Mouse (Mus musculus): ENCODE data around the gene Timp3. TPM values are rescaled to one million over a fixed set of nuclear protein-coding genes. Genes with fewer than 3 reads are reported as not detected.

The Timp3 gene
- total RNA-seq, 2 experiments from 2014 or later: 54.9 to 59.8 TPM

DNA sequence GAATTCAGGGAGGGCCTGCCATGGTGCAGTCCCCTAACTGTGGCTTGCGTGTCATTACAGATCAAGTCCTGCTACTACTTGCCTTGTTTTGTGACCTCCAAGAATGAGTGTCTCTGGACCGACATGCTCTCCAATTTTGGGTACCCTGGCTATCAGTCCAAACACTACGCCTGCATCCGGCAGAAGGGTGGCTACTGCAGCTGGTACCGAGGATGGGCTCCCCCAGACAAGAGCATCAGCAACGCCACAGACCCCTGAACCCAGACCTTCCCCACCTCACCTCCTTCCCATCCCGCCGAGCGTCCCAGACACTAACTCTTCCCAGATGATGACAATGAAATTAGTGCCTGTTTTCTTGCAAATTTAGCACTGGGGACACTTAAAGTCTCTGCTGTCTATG, 45.5 kb downstream of the Timp3 start:
- no peak for DNase-seq (ENCODE audit: low spot score in 2 of 2)

DNA sequence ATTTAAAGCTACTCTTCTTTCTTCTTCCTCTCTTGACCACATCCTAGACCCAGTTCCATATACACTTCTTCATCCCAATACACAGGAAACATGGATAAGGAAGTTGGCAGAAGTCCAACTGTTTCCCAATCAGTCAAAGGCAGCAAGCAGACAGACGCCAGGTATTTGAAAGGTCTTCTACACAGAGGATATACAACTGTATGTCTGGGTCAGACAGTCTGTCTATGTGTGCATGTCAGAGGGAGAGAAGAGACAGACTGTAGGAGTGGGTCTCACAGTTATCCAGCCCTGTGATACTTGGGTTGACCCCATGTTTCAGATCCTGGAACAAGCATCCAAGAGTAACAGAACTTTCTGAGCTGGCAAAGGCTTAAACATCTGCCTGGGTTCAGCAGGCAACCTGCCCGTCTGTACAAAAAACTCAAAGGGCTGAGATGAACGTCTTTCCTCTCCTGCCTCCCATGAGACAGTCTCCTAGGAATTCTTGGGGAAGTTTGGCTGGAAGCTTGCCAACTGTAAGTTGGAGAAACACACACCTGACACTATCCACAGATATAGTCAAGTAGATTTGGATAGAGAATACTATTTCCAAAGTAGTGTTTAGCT, 46.2 kb downstream of the Timp3 start:
- DNase-seq (ENCODE audit: low spot score in 2 of 2): no peak

GRCm38 (mm10) chr10:86351287-86351686, 51.1 kb downstream of the Timp3 start:
- DNase-seq (ENCODE audit: low spot score in 2 of 2): no peak

DNA sequence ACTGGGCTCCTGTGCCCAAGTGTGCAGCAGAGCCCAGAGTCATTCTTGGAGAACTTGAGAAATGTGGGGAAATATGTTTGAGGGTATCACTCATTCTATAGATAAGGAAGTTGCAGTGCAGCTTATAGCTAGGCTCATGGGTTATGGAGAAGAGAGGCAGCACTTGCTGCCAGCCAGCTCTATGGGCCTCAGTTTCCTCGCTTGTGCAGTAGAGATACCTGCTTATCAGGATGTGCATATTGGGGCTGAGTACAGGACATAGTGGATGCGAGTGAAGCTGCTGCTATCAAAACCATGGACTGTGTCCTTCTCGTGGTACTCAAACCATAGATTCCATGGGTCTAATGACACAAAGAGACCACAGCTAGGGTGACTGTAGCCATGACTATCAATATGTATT, 52.3 kb downstream of the Timp3 start:
- DNase-seq (ENCODE audit: low spot score in 2 of 2): no peak

GRCm38 (mm10) chr10:86356819-86357563, 56.8 kb downstream of the Timp3 start:
- peak; percentile 32 to 44 for DNase-seq (ENCODE audit: low spot score in 2 of 2)

- no peak for DNase-seq (ENCODE audit: low spot score in 2 of 2)
Measured at GRCm38 (mm10) chr10:86358307-86358975, 58.3 kb downstream of the Timp3 start.

DNA sequence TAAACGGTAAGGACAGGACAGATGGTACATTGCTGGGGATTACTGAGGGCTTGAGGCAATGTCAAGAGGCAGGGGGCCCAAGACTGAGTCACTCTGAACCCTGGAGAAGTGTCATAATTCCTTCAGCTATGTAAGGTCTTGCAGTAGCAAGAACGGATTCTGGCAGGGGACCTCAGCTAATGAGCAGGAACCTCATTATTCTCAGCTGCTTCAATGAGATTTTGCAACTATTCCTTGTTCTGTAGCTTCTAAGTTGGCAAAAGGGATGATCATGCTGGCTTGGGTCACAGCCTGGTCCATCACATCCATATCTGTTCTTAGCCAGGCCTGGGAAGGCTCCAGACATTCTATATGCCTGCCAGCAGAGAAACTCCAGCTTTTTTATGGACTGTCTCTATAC, 59.0 kb downstream of the Timp3 start:
- DNase-seq (ENCODE audit: low spot score in 2 of 2): no peak

- peak; percentile 37 to 58 for DNase-seq (ENCODE audit: low spot score in 2 of 2)
Measured at GRCm38 (mm10) chr10:86359699-86360098, 59.5 kb downstream of the Timp3 start.

DNA sequence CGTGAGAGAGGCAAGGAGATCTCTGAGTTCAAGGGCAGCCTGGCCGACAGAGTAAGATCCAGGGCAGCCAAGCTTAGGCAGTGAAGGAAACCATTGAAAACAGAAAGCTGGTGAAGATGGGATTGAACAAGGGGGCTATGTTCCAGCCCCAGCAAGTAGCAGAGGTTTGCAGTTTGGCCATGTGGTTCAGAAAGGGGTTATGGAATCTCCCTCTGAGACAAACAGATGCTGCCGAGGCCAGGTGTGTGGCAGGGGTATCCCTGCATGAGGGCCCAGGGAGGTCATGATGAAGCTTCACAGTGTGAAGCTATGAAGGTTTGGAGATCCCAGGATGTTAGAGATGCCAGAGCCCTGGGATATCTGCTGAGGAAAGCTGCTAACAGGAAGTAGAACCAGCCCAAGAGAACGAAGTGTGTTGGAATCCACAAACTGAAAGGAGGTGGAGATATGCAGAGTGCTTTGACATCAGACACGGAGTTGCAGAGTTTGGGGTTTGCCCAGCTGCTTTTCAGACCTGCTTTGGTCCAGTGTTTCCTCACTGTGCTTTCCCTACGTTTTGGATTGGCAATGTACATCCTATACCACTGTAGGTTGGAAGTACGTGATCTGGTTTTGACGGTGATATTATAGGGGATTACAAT, 63.6 kb downstream of the Timp3 start:
- no peak for DNase-seq (ENCODE audit: low spot score in 2 of 2)

GRCm38 (mm10) chr10:86365632-86366092, 65.5 kb downstream of the Timp3 start:
- DNase-seq (ENCODE audit: low spot score in 2 of 2): no peak

DNA sequence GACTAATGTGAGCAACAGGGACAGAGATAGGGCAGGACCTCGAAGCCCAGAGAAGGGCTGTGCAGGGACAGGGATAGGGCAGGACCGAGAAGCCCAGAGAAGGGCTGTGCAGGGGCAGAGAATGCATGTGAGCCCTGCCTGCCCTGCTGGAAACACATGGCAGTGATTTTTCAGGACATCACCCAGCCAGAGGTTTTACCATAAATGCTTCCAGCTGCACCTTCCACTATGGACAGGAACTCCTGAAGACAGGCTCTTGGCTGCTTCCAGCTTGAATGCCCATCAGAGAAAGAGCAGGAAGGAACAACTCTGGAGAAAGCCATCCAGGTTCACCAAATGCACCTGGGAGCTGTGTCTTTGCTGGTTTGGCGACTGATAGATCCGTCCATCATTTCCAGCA, 67.2 kb downstream of the Timp3 start:
- no peak for DNase-seq (ENCODE audit: low spot score in 2 of 2)

DNA sequence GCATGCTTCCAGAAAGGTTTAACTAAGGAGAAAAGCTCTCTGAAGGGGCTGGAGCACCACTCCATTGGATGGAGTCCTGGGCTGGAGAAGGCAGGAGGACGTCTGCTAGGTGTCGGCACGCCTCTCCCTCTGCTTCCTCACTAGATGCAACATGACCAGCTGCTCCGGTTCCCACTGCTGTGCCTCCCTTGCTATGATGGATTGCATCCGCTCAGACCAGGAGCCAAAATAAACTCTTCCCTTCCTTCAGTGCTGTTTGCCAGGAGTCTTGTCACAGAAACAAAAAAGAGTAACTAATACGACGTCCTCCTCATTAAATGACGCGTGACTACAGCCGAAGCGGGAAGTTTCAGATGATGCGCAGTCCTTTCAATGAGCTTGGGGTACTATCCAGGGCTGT, 68.6 kb downstream of the Timp3 start:
- DNase-seq (ENCODE audit: low spot score in 2 of 2): no peak

DNA sequence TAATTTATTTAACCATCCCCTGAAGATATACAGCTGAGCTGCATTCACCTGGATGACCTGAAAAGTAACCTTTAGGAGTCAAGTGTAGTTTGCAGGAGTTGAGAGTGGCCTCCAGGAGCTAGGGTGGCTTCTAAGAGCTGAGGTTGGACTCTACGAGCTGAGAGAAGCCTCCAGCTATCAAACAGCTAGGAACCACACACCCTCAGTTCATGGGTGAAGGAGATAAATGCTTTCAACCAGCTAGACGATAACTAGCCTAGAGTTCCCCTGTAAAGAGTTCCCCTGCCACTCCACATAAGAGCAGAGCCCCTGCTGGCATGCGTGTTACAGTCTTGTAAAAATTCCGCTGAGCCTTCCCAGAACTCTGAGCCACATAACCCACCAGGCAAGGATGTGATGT, 69.2 kb downstream of the Timp3 start:
- DNase-seq (ENCODE audit: low spot score in 2 of 2): no peak

DNA sequence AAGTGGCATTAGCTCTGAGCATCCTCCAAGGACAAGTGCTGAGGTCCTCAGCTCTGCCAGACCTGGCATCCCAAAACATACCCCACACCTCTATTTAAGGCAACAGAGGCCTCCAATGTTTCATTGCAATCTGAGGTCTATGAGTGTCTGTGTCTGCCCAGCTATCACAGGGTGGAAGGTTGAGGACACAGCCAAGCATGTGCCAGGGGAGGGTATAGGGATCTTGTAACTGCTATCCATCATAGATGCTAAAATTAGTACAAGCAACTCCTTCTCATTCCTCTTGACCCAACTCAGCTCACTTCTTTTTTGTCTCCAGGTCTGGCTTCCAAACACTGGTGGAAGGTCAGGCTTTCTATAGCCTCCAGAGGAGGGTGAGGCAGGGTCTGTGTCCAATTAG, 71.4 kb downstream of the Timp3 start:
- no peak for DNase-seq (ENCODE audit: low spot score in 2 of 2)

DNA sequence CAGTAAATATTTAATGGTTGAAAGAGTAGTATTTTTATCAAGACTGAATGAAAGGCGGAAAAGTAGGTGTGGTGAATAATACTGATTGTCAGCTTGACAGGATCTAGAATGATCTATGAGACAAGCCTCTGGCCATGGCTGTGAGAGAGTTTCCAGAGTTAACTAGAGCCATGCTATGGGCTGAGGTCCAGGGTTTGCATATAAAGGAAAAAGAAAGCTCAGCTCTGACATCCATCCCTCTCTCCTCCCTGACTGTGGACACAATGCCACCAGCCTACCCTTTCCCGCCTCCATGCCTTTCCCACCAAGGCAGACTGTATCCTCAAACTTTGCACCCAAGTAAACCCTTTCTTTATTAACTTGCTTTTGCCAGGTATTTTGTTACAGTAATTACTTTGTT, 73.9 kb downstream of the Timp3 start:
- DNase-seq (ENCODE audit: low spot score in 2 of 2): no peak

- DNase-seq (ENCODE audit: low spot score in 2 of 2): peak; percentile 40 to 60
Measured at GRCm38 (mm10) chr10:86375903-86376302, 75.7 kb downstream of the Timp3 start.

- DNase-seq (ENCODE audit: low spot score in 2 of 2): no peak
Measured at GRCm38 (mm10) chr10:86376392-86377185, 76.4 kb downstream of the Timp3 start.

- peak in 1 of 2 experiments; percentile 7 for DNase-seq (ENCODE audit: low spot score in 2 of 2)
Measured at GRCm38 (mm10) chr10:86378803-86379202, 78.6 kb downstream of the Timp3 start.

GRCm38 (mm10) chr10:86380626-86381025, 80.5 kb downstream of the Timp3 start:
- peak; percentile 1 to 6 for DNase-seq (ENCODE audit: low spot score in 2 of 2)

GRCm38 (mm10) chr10:86381150-86381921, 81.2 kb downstream of the Timp3 start:
- DNase-seq (ENCODE audit: low spot score in 2 of 2): peak; percentile 2 to 8

Measured in layer of hippocampus, postnatal 10 days (tissue).